Mouse (Mus musculus): ENCODE measurements around the gene Rbms3.

GRCm38 (mm10) chr9:116566711-116567110, 1063.0 kb downstream of the Rbms3 start:
- TF ChIP-seq CHD2 (IDR thresholded peaks at IDR 0.05; ENCODE audit: low read depth, low read length), result no peak
- no peak for TF ChIP-seq ZNF384 (IDR thresholded peaks at IDR 0.05; ENCODE audit: low read depth, low read length)
- TF ChIP-seq HCFC1 (IDR thresholded peaks at IDR 0.05; ENCODE audit: borderline replicate concordance, insufficient read depth, low read length), result no peak

All from ES-E14 (cell line).